Mouse (Mus musculus) liver, adult 2 months (tissue): ENCODE data around the gene Ppp1r9a. TPM values are rescaled to one million over a fixed set of nuclear protein-coding genes. Genes with fewer than 3 reads are reported as not detected.

ENCODE experiments used
- DNase-seq: peaks from one replicate; pipeline ENCODE4 v3.0.0-alpha.2; 2011; ENCODE audit warnings: low read depth, low spot score; ENCODE audit errors: extremely low read depth
- H3K27ac ChIP-seq: fragments of 200-500 bp; replicated peaks from 2 replicates; pipeline ENCODE4 v1.5.1; 2012; ENCODE audit warnings: low read depth, mild to moderate bottlenecking, control low read depth, inconsistent platforms, low read length; ENCODE audit not compliant: insufficient read depth
- H3K27me3 ChIP-seq: fragments of 200-500 bp; 2 replicates; pipeline ENCODE4 v1.6.1; 2012; ENCODE audit warnings: mild to moderate bottlenecking, moderate library complexity, low read length, inconsistent platforms; ENCODE audit not compliant: control insufficient read depth, insufficient read depth
- H3K36me3 ChIP-seq: fragments of 200-500 bp; 2 replicates; pipeline ENCODE4 v1.6.1; 2012; ENCODE audit warnings: low read length, inconsistent platforms; ENCODE audit not compliant: control insufficient read depth, insufficient read depth
- H3K4me1 ChIP-seq: fragments of 200-500 bp; 2 replicates; pipeline ENCODE4 v1.6.1; 2011; ENCODE audit warnings: low read length; ENCODE audit not compliant: control insufficient read depth, insufficient read depth
- H3K4me3 ChIP-seq: fragments of 200-500 bp; 2 replicates; pipeline ENCODE4 v1.5.1; 2011; ENCODE audit warnings: low read depth, mild to moderate bottlenecking, control low read depth, low read length, moderate library complexity; ENCODE audit not compliant: insufficient read depth
- H3K79me2 ChIP-seq: fragments of 200-500 bp; 2 replicates; pipeline ENCODE4 v1.6.1; 2012; ENCODE audit warnings: inconsistent platforms, mild to moderate bottlenecking, low read length, moderate library complexity; ENCODE audit not compliant: control insufficient read depth, insufficient read depth
- H3K9ac ChIP-seq: fragments of 200-500 bp; 2 replicates; pipeline ENCODE4 v1.6.1; 2012; ENCODE audit warnings: low read depth, mild to moderate bottlenecking, control low read depth, inconsistent platforms, low read length
- CTCF ChIP-seq: fragments of 200-500 bp; IDR thresholded peaks from 2 replicates; pipeline ENCODE4 v1.5.1; 2011; ENCODE audit warnings: low read depth, low read length, control low read depth
- POLR2A ChIP-seq: fragments of 200-500 bp; IDR thresholded peaks from 2 replicates; pipeline ENCODE4 v1.6.1; 2011; ENCODE audit warnings: low read length, control low read depth; ENCODE audit not compliant: insufficient read depth; ENCODE audit errors: extremely low read depth
- WGBS: fragments of 180-500 bp; shearing (Covaris S2); methylation state at CpG from one replicate; pipeline ENCODE4 v1.1.7; 2018; 5-methylcytosine and 5-hydroxymethylcytosine counted together
- polyA plus RNA-seq: library from polyadenylated mRNA; depleted of rRNA; stranded (reverse); fragments of >200 nt; gene quantifications from 2 replicates; pipeline ENCODE4 v1.2.3, GENCODE M21; 2012; rRNA removed
- total RNA-seq: library from RNA; depleted of rRNA; stranded (reverse); fragments of >200 nt; gene quantifications from 2 replicates; pipeline ENCODE4 v1.2.3, GENCODE M21; 2014; rRNA removed

Gene Ppp1r9a
- total and polyA plus RNA-seq, 2 experiments, result 0.75 to 3.0 TPM

- TF ChIP-seq POLR2A (no peak), CTCF (no peak)
- H3K4me3 ChIP-seq, result no peak overlapping the region
- no peaks in the 10 kb centered on the region; the same call in 1 of the 2 replicates for H3K79me2 ChIP-seq
- H3K4me1 ChIP-seq, result peaks cover 24% of the 10 kb centered on the region
- no peak overlapping the region for H3K9ac ChIP-seq
- peak; percentile 96 for DNase-seq
- H3K36me3 ChIP-seq, result no peaks in the 10 kb centered on the region
- no peaks in the 10 kb centered on the region for H3K27me3 ChIP-seq
- peak overlapping the region; percentile 91 for H3K27ac ChIP-seq
- whole genome bisulfite sequencing, result 30% methylated on average over 5 of the region's 5 CpGs
Measured at GRCm38 (mm10) chr6:5198590-5198989, 295.9 kb downstream of the Ppp1r9a start.

GRCm38 (mm10) chr6:5199376-5199905 is 296.7 kb downstream of the Ppp1r9a start:
- H3K4me3 ChIP-seq, result no peak overlapping the region
- peak overlapping the region; percentile 91 for H3K27ac ChIP-seq
- peak overlapping the region; percentile 27 for H3K9ac ChIP-seq
- no peaks in the 10 kb centered on the region for H3K36me3 ChIP-seq
- DNase-seq, result no peak
- no peaks in the 10 kb centered on the region for H3K27me3 ChIP-seq
- 77% methylated on average over 8 of the region's 8 CpGs for WGBS
- no peaks in the 10 kb centered on the region for H3K79me2 ChIP-seq
- TF ChIP-seq CTCF, result no peak
- no peak for TF ChIP-seq POLR2A
- peaks cover 24% of the 10 kb centered on the region for H3K4me1 ChIP-seq

GRCm38 (mm10) chr6:5199916-5200315 is 297.2 kb downstream of the Ppp1r9a start:
- TF ChIP-seq POLR2A (no peak), CTCF (no peak)
- H3K4me1 ChIP-seq, result peaks cover 25% of the 10 kb centered on the region
- 20% methylated on average over 3 of the region's 3 CpGs for WGBS
- DNase-seq, result peak; percentile 98
- H3K27ac ChIP-seq, result peak overlapping the region; percentile 91
- no peaks in the 10 kb centered on the region for H3K79me2 ChIP-seq
- no peaks in the 10 kb centered on the region for H3K27me3 ChIP-seq
- H3K36me3 ChIP-seq, result no peaks in the 10 kb centered on the region
- no peak overlapping the region for H3K4me3 ChIP-seq
- H3K9ac ChIP-seq, result peak overlapping the region; percentile 27

DNA sequence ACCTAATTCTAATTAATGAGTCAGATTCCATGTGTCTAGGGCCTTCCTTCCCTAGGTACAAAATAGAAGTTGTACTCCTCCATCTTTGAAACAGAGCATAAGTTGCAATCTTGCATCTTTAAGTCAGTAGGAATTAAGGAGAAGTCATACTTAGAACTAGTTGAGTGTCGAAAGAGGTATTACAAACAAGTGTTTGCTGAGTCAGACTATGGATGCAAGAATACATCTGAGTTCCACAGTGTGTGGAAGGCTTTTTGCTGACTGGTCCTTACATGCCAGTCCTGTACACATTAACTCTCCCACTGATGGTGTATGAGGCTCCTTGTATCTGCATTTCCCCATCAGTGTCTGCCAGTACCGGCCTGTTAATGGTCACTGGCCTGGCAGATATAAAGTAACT is 305.1 kb downstream of the Ppp1r9a start:
- TF ChIP-seq POLR2A (no peak), CTCF (no peak)
- no peak overlapping the region for H3K9ac ChIP-seq
- no peaks in the 10 kb centered on the region for H3K36me3 ChIP-seq
- no peak for DNase-seq
- H3K27me3 ChIP-seq, result no peaks in the 10 kb centered on the region
- no peaks in the 10 kb centered on the region for H3K79me2 ChIP-seq
- H3K27ac ChIP-seq, result no peak overlapping the region
- 84% methylated on average over 2 of the region's 2 CpGs for WGBS
- H3K4me1 ChIP-seq, result peaks cover 2% of the 10 kb centered on the region; the same call in 1 of the 2 replicates
- H3K4me3 ChIP-seq, result no peak overlapping the region

Other genes starting within 250 kb of the Ppp1r9a start
- 6.1 and 9.3 TPM in 2 replicates for gene Sgce, start 155.7 kb upstream of the Ppp1r9a start, total RNA-seq
- 1.6 TPM in 2 replicates for gene Sgce, start 155.7 kb upstream of the Ppp1r9a start, polyA plus RNA-seq
- 0.09 and 0.67 TPM in 2 replicates for gene Peg10, start 155.6 kb upstream of the Ppp1r9a start, total RNA-seq
- 0.02 and 0.07 TPM in 2 replicates for gene Peg10, start 155.6 kb upstream of the Ppp1r9a start, polyA plus RNA-seq